Mouse (Mus musculus): ENCODE data around the gene Ppp1r3d. TPM values are rescaled to one million over a fixed set of nuclear protein-coding genes. Genes with fewer than 3 reads are reported as not detected.

Ppp1r3d gene
- total RNA-seq, 1 experiment: 0.49 TPM

DNA sequence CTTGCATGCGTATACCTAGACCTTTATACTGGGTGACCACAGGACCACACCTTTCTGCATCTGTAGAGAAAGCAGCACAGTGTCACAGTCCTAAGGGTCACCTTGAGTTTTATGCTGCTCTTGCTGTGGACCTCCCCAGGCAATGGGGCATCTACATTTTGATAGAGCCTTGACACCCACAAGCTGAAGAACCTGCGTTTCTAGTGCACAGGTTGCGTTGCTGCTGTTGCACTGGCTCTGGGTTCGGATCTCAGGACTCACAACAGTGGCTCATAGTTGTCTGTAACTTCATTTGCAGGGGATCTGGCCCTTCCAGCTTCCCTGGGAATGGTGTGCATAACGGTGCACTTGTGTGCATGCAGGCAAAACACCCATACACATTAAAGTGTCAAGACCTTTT, 12.9 kb upstream of the Ppp1r3d start:
- no peaks in the 10 kb centered on the region for H3K9me3 ChIP-seq (ENCODE audit: control insufficient read depth, insufficient read depth, low read depth, low read length)
- no peaks in the 10 kb centered on the region for H3K36me3 ChIP-seq (ENCODE audit: control insufficient read depth, insufficient read depth, low read length, poor library complexity, severe bottlenecking)
- H3K9ac ChIP-seq (ENCODE audit: insufficient read depth, low read depth, low read length, poor library complexity, severe bottlenecking): no peak overlapping the region
- no peak for TF ChIP-seq HCFC1 (IDR thresholded peaks at IDR 0.05; ENCODE audit: borderline replicate concordance, insufficient read depth, low read length)
- no peak for TF ChIP-seq MAFK (IDR thresholded peaks at IDR 0.05; ENCODE audit: insufficient read depth, low read depth, low read length)
- TF ChIP-seq ZNF384 (IDR thresholded peaks at IDR 0.05; ENCODE audit: low read depth, low read length): no peak
- H3K4me1 ChIP-seq (ENCODE audit: control insufficient read depth in 2 of 2, insufficient read depth in 2 of 2, low read length in 2 of 2, poor library complexity in 1 of 2): no peaks in the 10 kb centered on the region
- no peak overlapping the region for H3K4me3 ChIP-seq (ENCODE audit: insufficient read depth in 1 of 2, low read depth in 1 of 2, low read length in 2 of 2, poor library complexity in 1 of 2, severe bottlenecking in 1 of 2)
- in situ Hi-C loops (cut with MboI; ENCODE audit: low sequenced_read_pairs in 2 of 2, unreplicated experiment in 2 of 2): no loop called here
- H3K27ac ChIP-seq (ENCODE audit: insufficient read depth, low read depth, low read length, poor library complexity, severe bottlenecking): no peak overlapping the region
- DNase-seq (ENCODE audit: low read depth, low spot score): no peak

DNA sequence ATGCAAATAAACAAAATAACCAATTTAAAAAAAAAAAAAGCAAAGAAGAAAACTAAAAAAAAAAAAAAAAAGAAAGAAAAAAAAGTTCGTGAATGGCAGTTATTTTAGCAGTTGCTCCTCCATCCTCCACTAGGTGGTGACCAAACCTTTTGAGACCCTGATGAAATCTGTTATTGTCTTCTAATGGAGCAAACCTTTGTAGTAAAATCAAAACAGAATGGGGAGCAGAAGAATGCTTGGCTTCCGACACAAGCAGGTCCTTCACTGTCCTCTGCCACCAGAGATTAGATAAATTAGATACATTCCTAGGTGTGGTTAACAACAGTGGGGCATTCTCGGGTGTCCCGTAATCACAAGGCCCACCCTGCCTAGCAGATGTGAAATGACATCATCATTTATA, 12.0 kb upstream of the Ppp1r3d start:
- no peaks in the 10 kb centered on the region for H3K9me3 ChIP-seq (ENCODE audit: control insufficient read depth, insufficient read depth, low read depth, low read length)
- TF ChIP-seq ZNF384 (IDR thresholded peaks at IDR 0.05; ENCODE audit: low read depth, low read length): peak; percentile 94
- TF ChIP-seq ZC3H11A (IDR thresholded peaks at IDR 0.05; ENCODE audit: borderline replicate concordance, low read depth, low read length): no peak
- no peak overlapping the region for H3K27ac ChIP-seq (ENCODE audit: insufficient read depth, low read depth, low read length, poor library complexity, severe bottlenecking)
- H3K4me3 ChIP-seq (ENCODE audit: insufficient read depth in 1 of 2, low read depth in 1 of 2, low read length in 2 of 2, poor library complexity in 1 of 2, severe bottlenecking in 1 of 2): no peak overlapping the region
- no peak for DNase-seq (ENCODE audit: low read depth, low spot score)
- in situ Hi-C loops (cut with MboI; ENCODE audit: low sequenced_read_pairs in 2 of 2, unreplicated experiment in 2 of 2): no loop called here
- no peaks in the 10 kb centered on the region for H3K4me1 ChIP-seq (ENCODE audit: control insufficient read depth in 2 of 2, insufficient read depth in 2 of 2, low read length in 2 of 2, poor library complexity in 1 of 2)
- no peak overlapping the region for H3K9ac ChIP-seq (ENCODE audit: insufficient read depth, low read depth, low read length, poor library complexity, severe bottlenecking)
- H3K36me3 ChIP-seq (ENCODE audit: control insufficient read depth, insufficient read depth, low read length, poor library complexity, severe bottlenecking): no peaks in the 10 kb centered on the region

DNA sequence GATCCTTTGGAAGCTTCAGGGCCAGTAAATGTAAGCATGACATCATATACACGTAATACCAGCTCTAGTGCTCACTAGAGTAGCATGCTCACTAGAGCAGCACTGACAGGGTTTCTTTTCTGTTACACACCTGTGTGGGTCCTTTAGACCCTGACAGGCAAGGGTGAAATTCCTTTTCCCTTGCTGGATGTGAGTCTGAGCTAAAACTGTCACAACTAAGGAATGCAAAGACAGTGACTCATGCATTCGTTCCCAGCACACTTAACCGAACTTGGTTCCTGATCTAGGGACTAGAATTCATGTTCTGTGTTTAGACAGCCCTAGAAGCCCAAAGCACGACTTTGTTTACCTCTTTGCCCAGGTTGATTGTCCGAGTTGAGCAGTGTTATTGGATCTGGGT, 9.0 kb upstream of the Ppp1r3d start:
- no peak for TF ChIP-seq CHD2 (IDR thresholded peaks at IDR 0.05; ENCODE audit: low read depth, low read length)
- TF ChIP-seq MAFK (IDR thresholded peaks at IDR 0.05; ENCODE audit: insufficient read depth, low read depth, low read length): no peak
- no peak for TF ChIP-seq HCFC1 (IDR thresholded peaks at IDR 0.05; ENCODE audit: borderline replicate concordance, insufficient read depth, low read length)
- no peak for TF ChIP-seq ZC3H11A (IDR thresholded peaks at IDR 0.05; ENCODE audit: borderline replicate concordance, low read depth, low read length)
- no peak for TF ChIP-seq ZNF384 (IDR thresholded peaks at IDR 0.05; ENCODE audit: low read depth, low read length)
- DNase-seq (ENCODE audit: low read depth, low spot score): no peak
- H3K4me1 ChIP-seq (ENCODE audit: control insufficient read depth in 2 of 2, insufficient read depth in 2 of 2, low read length in 2 of 2, poor library complexity in 1 of 2): no peaks in the 10 kb centered on the region
- no peak overlapping the region for H3K27ac ChIP-seq (ENCODE audit: insufficient read depth, low read depth, low read length, poor library complexity, severe bottlenecking)
- no peak overlapping the region for H3K4me3 ChIP-seq (ENCODE audit: insufficient read depth in 1 of 2, low read depth in 1 of 2, low read length in 2 of 2, poor library complexity in 1 of 2, severe bottlenecking in 1 of 2)
- H3K9me3 ChIP-seq (ENCODE audit: control insufficient read depth, insufficient read depth, low read depth, low read length): no peaks in the 10 kb centered on the region
- in situ Hi-C loops (cut with MboI; ENCODE audit: low sequenced_read_pairs in 2 of 2, unreplicated experiment in 2 of 2): no loop called here
- no peaks in the 10 kb centered on the region for H3K36me3 ChIP-seq (ENCODE audit: control insufficient read depth, insufficient read depth, low read length, poor library complexity, severe bottlenecking)
- no peak overlapping the region for H3K9ac ChIP-seq (ENCODE audit: insufficient read depth, low read depth, low read length, poor library complexity, severe bottlenecking)

DNA sequence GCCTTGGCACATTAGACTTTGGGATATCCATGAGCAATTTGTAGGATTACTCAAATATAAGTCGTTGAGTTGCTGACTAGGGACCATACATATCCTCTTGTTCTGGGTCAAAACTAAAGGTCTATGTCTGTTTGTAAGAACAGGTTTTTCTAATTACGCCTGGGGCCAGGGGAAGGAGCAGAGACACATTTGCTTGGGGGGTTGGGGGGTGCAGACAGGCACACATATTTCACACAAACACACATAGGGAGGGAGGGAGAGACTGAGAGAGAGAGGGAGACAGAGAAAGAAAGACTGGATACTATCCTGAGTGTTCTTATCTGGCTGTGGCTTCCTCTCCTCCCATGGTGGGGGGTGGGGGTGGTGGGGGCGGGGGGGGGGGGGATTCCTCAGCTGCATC, 7.9 kb upstream of the Ppp1r3d start:
- TF ChIP-seq MAFK (IDR thresholded peaks at IDR 0.05; ENCODE audit: insufficient read depth, low read depth, low read length): no peak
- no peak for TF ChIP-seq ZC3H11A (IDR thresholded peaks at IDR 0.05; ENCODE audit: borderline replicate concordance, low read depth, low read length)
- TF ChIP-seq HCFC1 (IDR thresholded peaks at IDR 0.05; ENCODE audit: borderline replicate concordance, insufficient read depth, low read length): no peak
- TF ChIP-seq ZNF384 (IDR thresholded peaks at IDR 0.05; ENCODE audit: low read depth, low read length): no peak
- no peak for TF ChIP-seq CHD2 (IDR thresholded peaks at IDR 0.05; ENCODE audit: low read depth, low read length)
- no peak overlapping the region for H3K4me3 ChIP-seq (ENCODE audit: insufficient read depth in 1 of 2, low read depth in 1 of 2, low read length in 2 of 2, poor library complexity in 1 of 2, severe bottlenecking in 1 of 2)
- no peaks in the 10 kb centered on the region for H3K36me3 ChIP-seq (ENCODE audit: control insufficient read depth, insufficient read depth, low read length, poor library complexity, severe bottlenecking)
- in situ Hi-C loops (cut with MboI; ENCODE audit: low sequenced_read_pairs in 2 of 2, unreplicated experiment in 2 of 2): no loop called here
- H3K4me1 ChIP-seq (ENCODE audit: control insufficient read depth in 2 of 2, insufficient read depth in 2 of 2, low read length in 2 of 2, poor library complexity in 1 of 2): no peaks in the 10 kb centered on the region
- H3K27ac ChIP-seq (ENCODE audit: insufficient read depth, low read depth, low read length, poor library complexity, severe bottlenecking): no peak overlapping the region
- no peaks in the 10 kb centered on the region for H3K9me3 ChIP-seq (ENCODE audit: control insufficient read depth, insufficient read depth, low read depth, low read length)
- DNase-seq (ENCODE audit: low read depth, low spot score): no peak
- H3K9ac ChIP-seq (ENCODE audit: insufficient read depth, low read depth, low read length, poor library complexity, severe bottlenecking): no peak overlapping the region

DNA sequence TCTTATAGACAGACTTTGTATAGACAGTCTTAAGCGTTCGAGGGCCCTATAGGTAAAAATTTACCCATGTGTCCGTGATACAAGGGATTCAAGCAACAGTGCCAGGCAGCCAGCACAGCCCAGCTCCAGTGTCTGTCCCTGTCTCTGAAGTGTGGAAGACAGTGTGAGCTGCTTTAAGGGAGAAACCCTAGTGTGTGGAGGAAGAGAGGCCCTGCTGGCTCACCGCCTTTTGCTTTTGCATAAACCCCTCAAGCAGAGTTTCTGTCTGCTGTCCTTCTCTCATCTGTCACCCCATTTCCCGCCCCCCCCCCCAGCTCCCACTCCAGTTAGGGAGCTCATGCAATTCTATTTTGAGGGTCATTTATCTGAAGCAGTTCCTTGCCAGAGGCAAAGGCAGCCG, 7.3 kb upstream of the Ppp1r3d start:
- H3K4me3 ChIP-seq (ENCODE audit: insufficient read depth in 1 of 2, low read depth in 1 of 2, low read length in 2 of 2, poor library complexity in 1 of 2, severe bottlenecking in 1 of 2): no peak overlapping the region
- H3K9me3 ChIP-seq (ENCODE audit: control insufficient read depth, insufficient read depth, low read depth, low read length): no peaks in the 10 kb centered on the region
- H3K9ac ChIP-seq (ENCODE audit: insufficient read depth, low read depth, low read length, poor library complexity, severe bottlenecking): no peak overlapping the region
- no peak overlapping the region for H3K27ac ChIP-seq (ENCODE audit: insufficient read depth, low read depth, low read length, poor library complexity, severe bottlenecking)
- TF ChIP-seq HCFC1 (IDR thresholded peaks at IDR 0.05; ENCODE audit: borderline replicate concordance, insufficient read depth, low read length) (no peak), ZNF384 (IDR thresholded peaks at IDR 0.05; ENCODE audit: low read depth, low read length) (no peak), MAFK (IDR thresholded peaks at IDR 0.05; ENCODE audit: insufficient read depth, low read depth, low read length) (no peak), ZC3H11A (IDR thresholded peaks at IDR 0.05; ENCODE audit: borderline replicate concordance, low read depth, low read length) (no peak), CHD2 (IDR thresholded peaks at IDR 0.05; ENCODE audit: low read depth, low read length) (no peak)
- in situ Hi-C loops (cut with MboI; ENCODE audit: low sequenced_read_pairs in 2 of 2, unreplicated experiment in 2 of 2): no loop called here
- H3K36me3 ChIP-seq (ENCODE audit: control insufficient read depth, insufficient read depth, low read length, poor library complexity, severe bottlenecking): no peaks in the 10 kb centered on the region
- H3K4me1 ChIP-seq (ENCODE audit: control insufficient read depth in 2 of 2, insufficient read depth in 2 of 2, low read length in 2 of 2, poor library complexity in 1 of 2): peaks cover 0 to 2% of the 10 kb centered on the region in 2 experiments; a peak in 1 of 4 replicates
- DNase-seq (ENCODE audit: low read depth, low spot score): no peak
